Mouse (Mus musculus) stomach, embryonic 15.5 days (tissue): ENCODE measurements around the gene Inca1. TPM values are rescaled to one million over a fixed set of nuclear protein-coding genes. Genes with fewer than 3 reads are reported as not detected.

Experiments used
- ATAC-seq: fragments of 200-750 bp; cut with Nextera tagmentation; 2 replicates; pipeline ENCODE4 v1.8.0; 2017; ENCODE audit warnings: low read depth, moderate number of reproducible peaks, moderate TSS enrichment; ENCODE audit not compliant: insufficient read depth, low FRiP score
- H3K27ac ChIP-seq: fragments of 300-500 bp; sonication (generic); 2 replicates; pipeline ENCODE4 v1.5.1; 2015; ENCODE audit warnings: mild to moderate bottlenecking, inconsistent platforms
- H3K27me3 ChIP-seq: fragments of 300-500 bp; sonication (generic); replicated peaks from 2 replicates; pipeline ENCODE4 v1.6.1; 2015; ENCODE audit warnings: inconsistent platforms
- H3K36me3 ChIP-seq: fragments of 300-500 bp; sonication (generic); 2 replicates; pipeline ENCODE4 v1.6.1; 2015; ENCODE audit warnings: inconsistent platforms
- H3K4me1 ChIP-seq: fragments of 300-500 bp; sonication (generic); 2 replicates; pipeline ENCODE4 v1.6.1; 2015; ENCODE audit warnings: inconsistent platforms
- H3K4me2 ChIP-seq: fragments of 300-500 bp; sonication (generic); 2 replicates; pipeline ENCODE4 v1.6.1; 2015; ENCODE audit warnings: mild to moderate bottlenecking, inconsistent platforms
- H3K4me3 ChIP-seq: fragments of 300-500 bp; sonication (generic); replicated peaks from 2 replicates; pipeline ENCODE4 v1.5.1; 2015; ENCODE audit warnings: inconsistent platforms
- H3K9ac ChIP-seq: fragments of 300-500 bp; sonication (generic); 2 replicates; pipeline ENCODE4 v1.6.1; 2015; ENCODE audit warnings: inconsistent platforms
- H3K9me3 ChIP-seq: fragments of 300-500 bp; sonication (generic); 2 replicates; pipeline ENCODE4 v1.6.1; 2016; ENCODE audit warnings: inconsistent platforms
- WGBS: fragments of 180-500 bp; shearing (Covaris S2); methylation state at CpG from one replicate; pipeline ENCODE4 v1.1.7; 2015; 5-methylcytosine and 5-hydroxymethylcytosine counted together
- polyA plus RNA-seq: library from polyadenylated mRNA; unstranded; fragments of >200 nt; fragmentation: Nextera tagmentation; extraction: Ambion mirVana; gene quantifications from 2 replicates; pipeline ENCODE4 v1.2.1, GENCODE M21; 2015

The Inca1 gene
- polyA plus RNA-seq, 1 experiment from 2014 or later = 1.1 TPM

- no peak for ATAC-seq
- Histone ChIP-seq H3K27me3 (no peaks in the 10 kb centered on the region), H3K4me3 (no peak overlapping the region), H3K36me3 (peaks cover 36% of the 10 kb centered on the region), H3K4me2 (no peak overlapping the region), H3K9me3 (no peaks in the 10 kb centered on the region), H3K27ac (no peak overlapping the region), H3K4me1 (peaks cover 6% of the 10 kb centered on the region), H3K9ac (no peak overlapping the region)
- 92% methylated on average over 8 of the region's 8 CpGs for WGBS
Observed at GRCm38 (mm10) chr11:70679361-70679760, 20.6 kb downstream of the Inca1 start.

GRCm38 (mm10) chr11:70678576-70678975 lies 21.4 kb downstream of the Inca1 start:
- Histone ChIP-seq H3K9me3 (no peaks in the 10 kb centered on the region), H3K4me2 (no peak overlapping the region), H3K4me1 (peaks cover 6% of the 10 kb centered on the region), H3K27ac (no peak overlapping the region), H3K36me3 (peaks cover 31% of the 10 kb centered on the region), H3K27me3 (no peaks in the 10 kb centered on the region), H3K4me3 (no peak overlapping the region), H3K9ac (no peak overlapping the region)
- ATAC-seq = no peak
- WGBS = 75% methylated on average over 2 of the region's 2 CpGs

GRCm38 (mm10) chr11:70678092-70678491 lies 21.9 kb downstream of the Inca1 start:
- no peaks in the 10 kb centered on the region for H3K27me3 ChIP-seq
- no peak overlapping the region for H3K27ac ChIP-seq
- H3K4me3 ChIP-seq = no peak overlapping the region
- H3K4me2 ChIP-seq = no peak overlapping the region
- H3K9ac ChIP-seq = no peak overlapping the region
- no peaks in the 10 kb centered on the region for H3K9me3 ChIP-seq
- peaks cover 26% of the 10 kb centered on the region for H3K36me3 ChIP-seq
- 71% methylated on average over 9 of the region's 9 CpGs for WGBS
- no peak for ATAC-seq
- peaks cover 6% of the 10 kb centered on the region for H3K4me1 ChIP-seq

DNA sequence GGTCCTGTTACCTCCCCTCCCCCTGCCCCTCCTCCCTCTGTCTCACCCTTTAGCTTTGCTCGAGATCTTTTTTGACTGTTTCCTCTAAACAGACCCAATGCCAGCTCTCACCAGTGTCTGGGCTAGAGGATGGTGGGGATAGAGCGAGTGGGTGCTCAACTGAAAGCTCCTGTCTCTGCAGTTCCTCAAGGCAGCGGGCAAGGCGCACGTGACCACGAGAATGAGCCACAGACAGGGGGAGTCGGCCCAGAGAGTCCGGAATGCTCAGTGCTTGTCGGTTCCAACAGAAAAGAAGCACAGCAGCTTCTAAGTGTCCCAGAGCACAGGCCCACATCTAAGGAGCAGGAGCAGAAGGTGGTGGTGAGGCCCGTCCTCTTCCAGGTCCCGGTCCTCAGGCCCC lies 25.5 kb downstream of the Inca1 start:
- no peak for ATAC-seq

DNA sequence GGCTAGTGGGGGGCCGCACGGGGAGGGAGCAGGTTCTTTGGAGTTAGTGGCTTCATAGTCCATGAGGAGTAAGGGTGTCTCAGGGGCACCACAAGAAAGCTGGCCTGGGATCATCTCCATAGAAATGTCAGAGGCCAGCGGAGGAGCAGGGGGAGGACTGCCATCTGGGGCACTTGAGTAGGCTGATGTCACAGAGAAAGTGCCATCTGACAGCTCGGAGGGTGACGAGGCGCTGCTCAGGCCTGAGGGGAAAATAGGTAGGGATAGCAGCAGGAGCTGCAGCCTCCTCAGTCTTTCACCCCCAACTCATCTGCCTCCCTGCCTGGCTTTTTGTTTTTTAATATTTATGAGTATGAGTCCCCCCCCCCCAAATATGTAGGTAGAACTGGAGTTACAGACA lies 25.9 kb downstream of the Inca1 start:
- 76% methylated on average over 6 of the region's 6 CpGs for WGBS
- Histone ChIP-seq H3K9me3 (no peaks in the 10 kb centered on the region), H3K4me1 (peaks cover 8% of the 10 kb centered on the region; the same call in 1 of the 2 replicates), H3K4me3 (no peak overlapping the region), H3K9ac (no peak overlapping the region), H3K36me3 (peaks cover 10% of the 10 kb centered on the region), H3K27me3 (no peaks in the 10 kb centered on the region), H3K4me2 (no peak overlapping the region), H3K27ac (no peak overlapping the region)
- ATAC-seq = no peak

More for the DNA sequence above, 25.5 kb downstream of the Inca1 start:
- 71% methylated on average over 11 of the region's 11 CpGs for WGBS
- Histone ChIP-seq H3K27ac (no peak overlapping the region), H3K4me3 (no peak overlapping the region), H3K36me3 (peaks cover 14% of the 10 kb centered on the region), H3K4me2 (no peak overlapping the region), H3K9ac (no peak overlapping the region), H3K9me3 (no peaks in the 10 kb centered on the region), H3K4me1 (peaks cover 8% of the 10 kb centered on the region; the same call in 1 of the 2 replicates), H3K27me3 (no peaks in the 10 kb centered on the region)

DNA sequence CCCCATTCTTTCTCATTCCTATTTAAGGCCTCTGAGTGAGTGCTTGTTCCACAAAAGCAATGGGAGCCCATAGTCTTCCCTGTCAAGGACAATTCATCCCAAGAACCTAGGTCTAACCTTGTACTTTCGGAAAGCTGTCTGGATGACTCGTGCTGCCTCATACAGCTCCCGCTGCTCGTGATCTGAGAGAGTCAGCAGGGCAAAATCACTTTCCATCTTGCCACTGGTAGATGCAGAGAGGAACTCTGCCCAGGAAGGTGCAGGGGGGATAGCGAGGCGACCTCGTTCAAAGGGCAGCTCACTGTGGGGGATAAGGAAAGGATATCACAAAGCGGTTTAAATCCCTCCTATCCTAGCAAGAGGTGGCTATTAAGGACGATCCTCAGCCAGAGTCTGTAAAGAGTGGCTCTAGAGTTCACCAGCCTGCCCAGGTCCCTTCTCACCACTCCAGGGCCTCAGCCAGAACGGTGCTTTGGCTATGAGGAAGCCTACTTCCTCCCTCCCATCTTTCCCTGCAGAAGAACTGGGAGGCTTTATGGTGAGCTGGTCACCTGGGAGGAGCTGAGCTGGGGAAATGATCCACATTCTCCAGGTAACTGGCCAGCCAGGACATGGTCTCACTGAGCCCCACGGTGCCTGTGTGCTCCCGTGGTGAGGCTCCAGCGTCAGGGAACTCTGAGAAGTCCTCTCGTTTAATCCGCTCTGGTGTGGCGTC lies 28.5 kb downstream of the Inca1 start:
- Histone ChIP-seq H3K4me3 (no peak overlapping the region), H3K4me2 (no peak overlapping the region)
- 85% methylated on average over 16 of the region's 16 CpGs for WGBS

DNA sequence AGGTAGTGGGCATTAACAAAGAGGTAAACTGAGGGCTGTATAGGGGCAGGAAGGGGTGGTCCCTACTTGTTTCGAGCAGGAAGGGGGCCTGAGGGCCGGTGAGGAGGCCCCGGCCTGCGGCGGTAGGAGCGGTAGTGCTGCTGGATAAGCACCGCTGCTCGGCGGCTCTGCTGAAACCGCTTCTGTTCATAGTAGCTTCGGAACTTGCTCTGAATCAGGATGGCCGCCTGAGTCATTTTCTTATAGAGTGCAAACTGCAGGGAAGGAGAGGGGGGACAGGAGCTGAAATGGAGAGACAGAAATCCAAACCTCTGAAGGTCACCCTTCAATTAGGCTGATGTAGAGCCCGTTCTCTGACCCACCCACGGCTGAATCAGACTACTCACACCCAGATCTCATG lies 29.5 kb downstream of the Inca1 start:
- Histone ChIP-seq H3K27me3 (no peaks in the 10 kb centered on the region), H3K4me3 (peak overlapping the region; percentile 62), H3K27ac (peak overlapping the region; percentile 99), H3K4me1 (peaks cover 22% of the 10 kb centered on the region), H3K9me3 (no peaks in the 10 kb centered on the region), H3K9ac (peak overlapping the region; percentile 45), H3K36me3 (peaks cover 6% of the 10 kb centered on the region; the same call in 1 of the 2 replicates), H3K4me2 (peak overlapping the region; percentile 80)
- 46% methylated on average over 14 of the region's 14 CpGs for WGBS
- ATAC-seq = no peak

More for the DNA sequence above, 28.5 kb downstream of the Inca1 start:
- Histone ChIP-seq H3K9ac (no peak overlapping the region), H3K27ac (no peak overlapping the region), H3K36me3 (peaks cover 8% of the 10 kb centered on the region), H3K9me3 (no peaks in the 10 kb centered on the region), H3K27me3 (no peaks in the 10 kb centered on the region), H3K4me1 (peaks cover 17% of the 10 kb centered on the region)
- ATAC-seq = no peak

GRCm38 (mm10) chr11:70669582-70670345 lies 30.2 kb downstream of the Inca1 start:
- ATAC-seq = peak; percentile 12
- Histone ChIP-seq H3K9ac (peak overlapping the region; percentile 45), H3K27ac (peak overlapping the region; percentile 99), H3K27me3 (no peaks in the 10 kb centered on the region), H3K4me1 (peaks cover 22% of the 10 kb centered on the region), H3K9me3 (no peaks in the 10 kb centered on the region), H3K36me3 (peaks cover 13% of the 10 kb centered on the region), H3K4me2 (peak overlapping the region; percentile 80), H3K4me3 (peak overlapping the region; percentile 62)
- 1% methylated on average over 31 of the region's 31 CpGs for WGBS

DNA sequence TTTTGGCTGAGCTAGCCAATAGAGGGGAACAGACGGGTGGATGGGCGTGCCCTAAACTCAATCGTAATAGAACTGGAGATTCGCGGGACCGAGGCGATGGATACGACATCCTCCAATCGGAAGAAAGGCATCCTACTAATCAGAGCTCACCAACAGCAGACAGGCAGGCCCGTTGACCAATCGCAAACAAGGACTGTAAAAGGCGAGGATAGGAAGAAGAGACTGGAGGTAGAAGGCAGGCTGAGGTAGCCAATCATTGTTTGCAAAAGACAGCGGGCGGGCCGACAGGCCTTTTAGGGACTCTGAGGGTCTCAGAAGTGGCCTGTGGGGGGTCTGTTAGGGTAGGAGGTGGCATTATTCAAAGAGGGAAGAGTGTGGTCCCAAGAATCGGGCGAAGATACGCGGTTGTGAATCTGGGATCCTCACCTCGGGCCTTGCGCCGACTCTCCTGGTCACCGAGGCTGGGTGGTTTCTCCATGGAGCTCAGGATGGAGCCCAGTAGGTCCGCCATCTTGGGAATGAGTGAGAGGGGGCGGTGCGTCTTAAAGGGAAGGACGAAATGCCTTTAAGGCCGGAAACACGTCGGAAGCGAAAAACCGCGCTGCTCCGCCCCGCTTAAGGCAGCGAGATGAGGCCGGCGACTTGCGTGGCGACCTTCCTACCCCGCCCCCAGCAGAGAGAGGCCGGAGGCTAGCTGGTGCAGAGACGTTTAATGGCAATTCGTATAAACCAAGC lies 31.0 kb downstream of the Inca1 start, which contains the start of gene Spag7:
Spag7 (minus strand) TSS at position 646 of the 735 bp plus-strand sequence.
- Histone ChIP-seq H3K27ac (peak within 1 kb of the TSS; percentile 99), H3K4me1 (peaks cover 22% of the 10 kb centered on the region), H3K36me3 (peaks cover 21% of the 10 kb centered on the region), H3K9ac (peak within 1 kb of the TSS; percentile 45), H3K4me2 (peak within 1 kb of the TSS; percentile 80), H3K9me3 (no peaks in the 10 kb centered on the region), H3K27me3 (no peaks in the 10 kb centered on the region), H3K4me3 (peak within 1 kb of the TSS; percentile 62)
- under 1% methylated on average over 44 of the region's 44 CpGs for whole genome bisulfite sequencing
- ATAC-seq = peak; percentile 96

DNA sequence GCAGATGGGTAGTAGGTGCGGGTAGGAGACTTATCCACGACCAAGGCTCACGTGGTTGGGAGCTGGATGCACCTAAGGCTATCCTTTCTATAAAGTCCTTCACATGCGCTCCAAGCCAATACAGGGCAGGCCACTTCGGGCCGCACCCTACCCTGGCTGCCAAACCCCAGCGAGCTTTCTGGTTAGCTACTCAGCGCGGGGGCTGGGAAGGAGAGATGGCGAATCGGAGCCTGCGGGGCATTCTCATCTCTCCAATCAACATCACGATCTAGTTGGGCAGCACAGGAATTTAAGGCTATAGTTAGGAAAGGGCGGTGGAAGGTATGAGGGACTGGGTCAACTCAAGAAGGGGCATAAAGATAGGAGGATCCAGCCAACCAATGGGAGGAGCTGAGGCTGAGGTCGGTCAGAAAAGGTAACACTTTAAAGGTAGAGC lies 31.6 kb downstream of the Inca1 start:
- H3K27ac ChIP-seq = peak overlapping the region; percentile 99
- H3K36me3 ChIP-seq = peaks cover 25% of the 10 kb centered on the region

GRCm38 (mm10) chr11:70667271-70668150 lies 32.4 kb downstream of the Inca1 start:
- H3K4me3 ChIP-seq = peak overlapping the region; percentile 62
- H3K36me3 ChIP-seq = peaks cover 33% of the 10 kb centered on the region
- H3K9ac ChIP-seq = peak overlapping the region; percentile 3; the same call in 1 of the 2 replicates
- H3K9me3 ChIP-seq = no peaks in the 10 kb centered on the region
- no peak for ATAC-seq
- peak overlapping the region; percentile 99 for H3K27ac ChIP-seq
- peaks cover 22% of the 10 kb centered on the region for H3K4me1 ChIP-seq
- no peaks in the 10 kb centered on the region for H3K27me3 ChIP-seq
- 62% methylated on average over 14 of the region's 14 CpGs for WGBS
- H3K4me2 ChIP-seq = peak overlapping the region; percentile 80

More for the DNA sequence above, 31.6 kb downstream of the Inca1 start:
- ATAC-seq = peak; percentile 39
- Histone ChIP-seq H3K27me3 (no peaks in the 10 kb centered on the region), H3K4me1 (peaks cover 22% of the 10 kb centered on the region), H3K4me2 (peak overlapping the region; percentile 80), H3K9ac (peak overlapping the region; percentile 40; the same call in 1 of the 2 replicates), H3K4me3 (peak overlapping the region; percentile 62), H3K9me3 (no peaks in the 10 kb centered on the region)
- WGBS = under 1% methylated on average over 15 of the region's 15 CpGs
